Mouse (Mus musculus): ENCODE data around the gene Col26a1. TPM values are rescaled to one million over a fixed set of nuclear protein-coding genes. Genes with fewer than 3 reads are reported as not detected.

The Col26a1 gene
- total RNA-seq, 1 experiment from 2014 or later, result not detected

- no peak for ATAC-seq (ENCODE audit: extremely low read depth, insufficient number of reproducible peaks, low FRiP score, poor library complexity, severe bottlenecking)
Measured at GRCm38 (mm10) chr5:136886957-136887356, 3.9 kb upstream of the Col26a1 start.

DNA sequence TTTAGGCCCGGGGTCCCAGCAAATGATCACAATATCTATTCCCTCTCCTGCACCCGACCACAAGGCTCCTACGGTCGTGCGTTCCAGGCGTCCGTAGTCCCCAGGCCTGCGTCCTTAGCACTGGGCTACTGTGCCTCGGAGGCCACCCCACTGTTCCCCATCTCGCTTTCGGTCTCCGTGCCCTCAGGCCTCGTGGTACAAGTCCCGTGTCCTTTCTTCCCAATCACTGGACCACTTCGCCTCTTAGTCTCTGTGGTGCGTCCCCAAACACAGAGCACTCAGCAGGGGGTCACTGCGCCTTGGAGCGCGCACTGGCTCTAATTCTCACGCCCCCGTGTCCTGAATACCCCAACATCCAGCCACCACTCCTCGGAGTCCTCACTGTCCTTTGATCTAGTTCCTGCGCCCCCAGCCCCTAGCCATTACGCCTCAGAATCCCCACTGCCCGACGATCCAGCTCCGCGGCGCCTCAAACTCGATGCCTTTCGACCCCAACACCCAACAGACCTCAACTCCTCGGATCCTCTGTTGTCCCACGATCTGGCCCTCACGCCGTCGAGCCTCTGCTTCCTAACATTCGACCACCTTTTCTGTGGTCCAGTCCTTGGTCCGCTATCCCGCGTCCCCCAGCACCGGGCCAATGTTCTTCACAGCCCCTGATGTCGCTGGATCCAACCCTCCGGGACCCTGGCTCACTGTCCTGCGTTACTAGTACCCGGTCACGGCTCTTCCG, 788 bp downstream of the Col26a1 start:
- ATAC-seq (ENCODE audit: extremely low read depth, insufficient number of reproducible peaks, low FRiP score, poor library complexity, severe bottlenecking), result no peak

- ATAC-seq (ENCODE audit: extremely low read depth, insufficient number of reproducible peaks, low FRiP score, poor library complexity, severe bottlenecking), result peak; percentile 43; the same call in 1 of the 2 replicates
Measured at GRCm38 (mm10) chr5:136881380-136882009, 1.5 kb downstream of the Col26a1 start.

DNA sequence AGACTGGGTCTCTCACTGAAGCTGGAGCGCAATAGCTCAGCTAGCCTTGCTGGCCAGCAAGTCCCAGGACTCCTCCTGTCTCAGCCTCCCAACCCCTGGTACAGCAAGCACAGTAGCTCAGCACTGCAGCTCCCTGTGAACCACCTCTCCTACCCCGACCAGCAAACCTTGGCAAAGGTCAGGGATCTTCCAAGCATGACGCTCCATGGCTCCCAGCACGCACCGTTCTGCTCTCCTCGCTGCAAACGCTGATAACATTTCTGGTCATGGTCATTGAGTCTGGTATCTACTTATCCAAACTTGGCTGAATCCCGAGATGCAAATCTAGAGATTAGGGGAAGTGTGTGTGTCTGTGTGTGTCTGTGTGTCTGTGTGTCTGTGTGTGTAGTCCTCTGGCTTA, 2.9 kb downstream of the Col26a1 start:
- no peak for ATAC-seq (ENCODE audit: extremely low read depth, insufficient number of reproducible peaks, low FRiP score, poor library complexity, severe bottlenecking)

DNA sequence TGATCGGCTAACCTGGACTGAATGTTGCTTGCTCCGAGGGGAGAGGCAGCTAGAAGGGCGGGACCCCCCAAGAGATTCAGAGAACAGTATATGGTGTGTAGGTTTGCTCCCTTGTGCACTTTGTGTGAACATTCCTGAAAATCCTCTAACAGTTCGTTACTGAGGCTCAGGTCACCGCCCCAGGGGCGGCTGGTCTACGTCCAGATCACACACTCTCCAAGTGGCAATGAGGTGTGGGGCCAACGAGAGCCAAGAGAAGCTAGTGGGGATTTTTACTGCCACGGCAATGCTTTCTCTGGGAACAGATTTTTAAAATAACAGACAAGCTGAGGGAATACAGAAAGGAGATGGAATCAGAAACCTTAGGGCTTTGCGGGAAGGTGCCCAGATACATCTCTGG, 8.7 kb downstream of the Col26a1 start:
- ATAC-seq (ENCODE audit: extremely low read depth, insufficient number of reproducible peaks, low FRiP score, poor library complexity, severe bottlenecking), result no peak

DNA sequence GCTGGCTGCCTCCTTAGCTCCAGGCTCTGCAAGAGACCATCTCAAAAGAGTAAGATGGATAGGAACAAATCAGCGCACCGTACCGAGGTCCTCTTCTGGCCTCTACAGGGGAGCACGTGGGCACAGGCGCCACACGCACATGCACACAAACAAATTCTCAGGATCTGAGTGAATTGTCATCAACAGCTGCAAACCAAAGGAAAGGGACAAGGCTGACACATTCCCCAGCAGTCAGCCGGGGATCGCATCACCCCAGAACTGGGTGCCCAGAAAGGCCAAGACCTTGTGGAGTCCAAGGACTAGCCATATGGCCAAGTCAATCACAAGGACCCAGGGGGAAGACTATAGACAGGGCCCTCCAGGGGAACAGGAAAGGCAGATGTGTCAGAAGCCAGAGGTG, 10.6 kb downstream of the Col26a1 start:
- ATAC-seq (ENCODE audit: extremely low read depth, insufficient number of reproducible peaks, low FRiP score, poor library complexity, severe bottlenecking), result no peak

GRCm38 (mm10) chr5:136869451-136870114, 13.4 kb downstream of the Col26a1 start:
- ATAC-seq (ENCODE audit: extremely low read depth, insufficient number of reproducible peaks, low FRiP score, poor library complexity, severe bottlenecking), result no peak

DNA sequence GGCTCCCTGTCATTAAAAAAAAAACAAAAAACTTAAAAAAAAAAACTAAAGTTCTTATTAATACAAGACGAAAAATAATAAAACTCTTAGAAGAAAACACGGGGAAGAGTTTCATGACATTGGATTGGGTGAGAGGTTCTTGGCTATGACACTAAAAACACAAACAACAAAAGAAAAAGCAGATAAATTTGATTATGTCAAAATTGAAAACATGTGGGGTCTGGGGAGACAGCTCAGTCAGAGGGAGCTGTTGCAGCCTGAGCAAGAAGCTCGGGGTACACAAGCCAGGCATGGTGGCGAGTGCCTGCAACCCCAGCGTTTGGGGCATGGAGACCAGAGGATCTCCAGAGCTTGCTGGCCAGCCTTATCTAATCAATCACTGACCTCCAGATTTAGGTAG, 15.3 kb downstream of the Col26a1 start:
- no peak for ATAC-seq (ENCODE audit: extremely low read depth, insufficient number of reproducible peaks, low FRiP score, poor library complexity, severe bottlenecking)

- ATAC-seq (ENCODE audit: extremely low read depth, insufficient number of reproducible peaks, low FRiP score, poor library complexity, severe bottlenecking), result peak; percentile 44; the same call in 1 of the 2 replicates
Measured at GRCm38 (mm10) chr5:136863961-136864674, 18.9 kb downstream of the Col26a1 start.

DNA sequence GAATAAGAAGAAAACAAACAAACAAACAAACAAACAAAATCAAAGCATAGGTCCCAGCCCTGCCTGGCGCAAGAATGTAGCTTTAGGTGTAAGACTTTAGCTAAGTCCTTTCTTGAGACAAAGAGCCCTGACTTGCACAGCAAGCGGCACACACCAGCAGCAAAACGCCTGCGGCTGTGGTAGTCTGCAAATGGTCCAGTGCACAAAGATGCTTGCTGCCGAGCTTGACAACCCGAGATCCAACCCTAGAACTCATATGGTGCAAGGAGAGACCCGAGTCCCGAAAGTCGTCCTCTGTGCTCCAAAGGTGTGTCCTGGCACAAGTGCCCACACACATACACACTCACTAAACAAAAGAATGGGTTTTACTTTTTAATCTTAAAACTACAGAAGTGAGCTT, 19.7 kb downstream of the Col26a1 start:
- ATAC-seq (ENCODE audit: extremely low read depth, insufficient number of reproducible peaks, low FRiP score, poor library complexity, severe bottlenecking), result no peak

DNA sequence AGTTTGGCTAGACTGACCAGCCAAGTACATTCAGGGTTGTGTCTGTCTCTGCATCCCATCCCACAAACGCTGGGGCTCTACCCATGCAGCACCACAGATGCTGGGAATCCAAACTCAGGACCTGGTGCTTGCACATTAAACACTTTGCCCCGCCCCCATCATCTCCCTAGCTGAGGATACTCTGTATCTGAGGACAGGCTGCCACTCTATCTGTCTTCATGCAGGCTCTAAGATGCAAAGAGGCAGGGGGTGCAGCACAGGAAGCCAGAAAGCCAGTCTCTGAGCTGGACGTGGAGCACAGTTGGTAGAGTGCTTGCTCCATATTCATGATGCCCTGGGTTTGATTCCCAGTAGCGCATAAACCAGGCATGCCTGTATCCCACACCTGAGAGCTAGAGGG, 20.2 kb downstream of the Col26a1 start:
- no peak for ATAC-seq (ENCODE audit: extremely low read depth, insufficient number of reproducible peaks, low FRiP score, poor library complexity, severe bottlenecking)

DNA sequence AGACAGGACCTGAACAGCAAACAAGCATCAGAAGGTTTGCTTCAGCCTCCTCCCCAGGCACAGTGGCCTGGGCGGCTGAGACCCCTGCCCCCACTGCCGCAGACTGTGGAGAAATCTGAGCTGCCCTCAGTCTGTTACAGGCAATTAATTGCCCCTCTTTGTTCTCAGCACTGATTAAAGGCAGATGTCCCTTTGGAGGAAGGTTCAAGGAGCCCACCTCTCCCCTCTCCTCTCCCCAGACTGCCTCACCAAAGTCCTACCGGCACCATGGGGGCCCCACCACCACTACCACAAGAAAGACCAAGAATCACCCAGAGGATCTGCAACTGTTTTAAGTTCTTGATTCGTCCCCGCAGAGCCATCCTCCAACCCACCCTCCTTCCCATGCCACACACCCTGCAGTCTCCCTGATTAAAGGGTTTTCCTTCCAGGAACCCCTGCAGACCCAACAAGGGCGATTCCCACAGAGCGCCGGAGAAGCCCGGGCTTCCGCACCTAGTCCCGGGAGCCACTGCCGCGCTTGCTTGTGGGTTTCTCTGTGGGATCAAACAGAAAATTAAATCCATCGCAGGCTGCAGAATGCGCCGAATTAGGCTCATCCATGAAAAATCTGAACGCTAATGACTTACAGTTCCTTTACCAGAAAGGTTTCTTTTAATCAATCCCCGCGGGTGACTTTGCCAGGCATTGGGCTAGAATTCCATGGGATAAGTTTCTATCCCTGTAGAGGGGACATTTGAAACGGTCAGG, 21.6 kb downstream of the Col26a1 start:
- ATAC-seq (ENCODE audit: extremely low read depth, insufficient number of reproducible peaks, low FRiP score, poor library complexity, severe bottlenecking), result no peak

DNA sequence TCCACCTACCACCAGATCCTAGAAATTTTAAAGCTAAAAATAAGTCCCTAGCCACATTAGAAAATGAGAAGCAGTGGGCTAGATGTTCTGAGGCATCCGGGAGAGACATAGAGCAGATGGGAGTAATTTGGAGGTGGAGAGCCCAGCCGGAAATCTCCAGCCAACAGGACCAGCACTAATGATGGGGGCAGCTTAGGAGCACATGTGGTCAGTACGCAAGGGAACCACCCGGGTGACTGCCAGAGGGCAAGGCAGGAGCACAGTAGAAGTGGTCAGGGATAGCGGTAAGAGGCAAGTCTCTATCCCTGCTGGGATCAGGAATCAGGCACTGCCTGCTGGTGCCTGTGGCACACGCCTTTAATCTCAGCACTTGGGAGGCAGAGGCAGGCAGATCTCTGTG, 32.3 kb downstream of the Col26a1 start:
- no peak for ATAC-seq (ENCODE audit: extremely low read depth, insufficient number of reproducible peaks, low FRiP score, poor library complexity, severe bottlenecking)

GRCm38 (mm10) chr5:136846385-136847264, 36.4 kb downstream of the Col26a1 start:
- ATAC-seq (ENCODE audit: extremely low read depth, insufficient number of reproducible peaks, low FRiP score, poor library complexity, severe bottlenecking), result no peak

GRCm38 (mm10) chr5:136843930-136844329, 39.1 kb downstream of the Col26a1 start:
- ATAC-seq (ENCODE audit: extremely low read depth, insufficient number of reproducible peaks, low FRiP score, poor library complexity, severe bottlenecking), result no peak

- ATAC-seq (ENCODE audit: extremely low read depth, insufficient number of reproducible peaks, low FRiP score, poor library complexity, severe bottlenecking), result no peak
Measured at GRCm38 (mm10) chr5:136840036-136840435, 43.0 kb downstream of the Col26a1 start.

DNA sequence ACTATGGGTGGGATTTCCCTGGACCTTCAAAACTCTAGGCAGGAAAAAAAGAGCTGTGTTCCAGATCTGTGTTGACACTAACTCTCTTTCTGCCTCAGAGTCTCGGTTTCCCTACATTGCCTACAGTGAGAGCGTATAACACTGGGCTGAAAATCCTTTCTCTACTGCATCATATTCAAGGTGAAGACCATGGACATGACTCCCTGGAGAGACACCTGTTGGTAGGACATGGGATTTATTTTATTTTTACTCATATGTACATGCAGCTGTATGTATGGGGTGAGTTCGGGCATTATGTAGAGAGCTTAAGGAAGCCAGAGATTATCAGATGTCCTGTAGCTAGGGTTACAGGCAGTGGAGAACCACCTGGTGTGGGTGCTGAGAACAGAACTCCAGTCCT, 50.0 kb downstream of the Col26a1 start:
- ATAC-seq (ENCODE audit: extremely low read depth, insufficient number of reproducible peaks, low FRiP score, poor library complexity, severe bottlenecking), result no peak

GRCm38 (mm10) chr5:136830156-136830555, 52.9 kb downstream of the Col26a1 start:
- ATAC-seq (ENCODE audit: extremely low read depth, insufficient number of reproducible peaks, low FRiP score, poor library complexity, severe bottlenecking), result no peak

Measured in neutrophil, adult 5-6 weeks (primary cell).